Mouse (Mus musculus) CD4-positive, CD25-positive, alpha-beta regulatory T cell (primary cell): ENCODE measurements around the gene Gm11042. TPM values are rescaled to one million over a fixed set of nuclear protein-coding genes. Genes with fewer than 3 reads are reported as not detected.

ENCODE experiments used
- polyA plus RNA-seq: library from polyadenylated mRNA; unstranded; fragments of 100-300 nt; shearing (Covaris generic); gene quantifications from one replicate; pipeline ENCODE4 v1.2.1, GENCODE M21; 2017

Gene Gm11042
- polyA plus RNA-seq = not detected

GRCm38 (mm10) chr12:74316344-74316973 lies at the start of gene Gm11042:
TSS of gene Gm11042 (minus strand) at chr12:74316394.

